Mouse (Mus musculus): ENCODE measurements around the gene R3hcc1l.

DNA sequence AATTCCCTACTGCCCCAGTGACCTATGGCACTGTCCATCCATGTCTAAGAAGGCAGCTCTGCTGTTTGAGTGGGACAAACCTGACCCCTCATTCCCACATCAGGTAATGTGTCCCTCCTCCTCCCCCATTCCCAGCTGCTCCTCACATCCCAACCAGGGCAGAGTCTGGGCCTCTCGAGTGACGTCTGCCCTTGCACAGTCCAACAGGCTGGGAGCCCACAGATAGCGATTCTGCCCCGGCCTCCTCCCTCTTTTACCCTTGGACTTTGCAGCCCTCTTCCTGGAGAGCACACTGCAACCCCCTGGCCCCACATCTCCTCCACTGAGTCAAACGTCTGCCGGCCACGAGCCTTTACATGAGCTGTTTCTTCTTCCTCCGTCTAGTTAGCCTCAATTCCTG is 84.0 kb downstream of the R3hcc1l start:
- TF ChIP-seq CTCF (IDR thresholded peaks at IDR 0.05; ENCODE audit: low read depth) (no peak), EP300 (optimal IDR thresholded peaks at IDR 0.05) (no peak)
